Mouse (Mus musculus) mesoderm, embryonic 11.5 days (tissue): Measurements from ENCODE around the gene Csnk2a1.

Experiments
- DNase-seq: peaks from one replicate; pipeline ENCODE4 v3.0.0-alpha.2; 2012; ENCODE audit warnings: low read depth, low spot score

The Csnk2a1 gene

GRCm38 (mm10) chr2:152322198-152322597, 95.6 kb downstream of the Csnk2a1 start:
- no peak for DNase-seq

- DNase-seq: no peak
These were observed 97.3 kb downstream of the Csnk2a1 start for GRCm38 (mm10) chr2:152323971-152324370.

GRCm38 (mm10) chr2:152324842-152325241, 98.2 kb downstream of the Csnk2a1 start:
- DNase-seq: no peak

- no peak for DNase-seq
These were observed 99.5 kb downstream of the Csnk2a1 start for GRCm38 (mm10) chr2:152326157-152326556.

- no peak for DNase-seq
These were observed 100.0 kb downstream of the Csnk2a1 start for GRCm38 (mm10) chr2:152326654-152327053.

- DNase-seq: no peak
These were observed 101.3 kb downstream of the Csnk2a1 start for GRCm38 (mm10) chr2:152327980-152328379.

GRCm38 (mm10) chr2:152330858-152331423, 104.3 kb downstream of the Csnk2a1 start:
- no peak for DNase-seq
